Mouse (Mus musculus): Measurements from ENCODE around the gene St14.
A peak's percentile ranks its signal among the peaks of the same experiment; 100 is the strongest.

- TF ChIP-seq CTCF (IDR thresholded peaks at IDR 0.05; ENCODE audit: control insufficient read depth, insufficient read depth, insufficient read length) (no peak), MAX (IDR thresholded peaks at IDR 0.05) (peak; percentile 78), CEBPB (IDR thresholded peaks at IDR 0.05; ENCODE audit: low read depth) (no peak), USF1 (IDR thresholded peaks at IDR 0.05; ENCODE audit: low read depth) (no peak), MYOG (IDR thresholded peaks at IDR 0.05; ENCODE audit: control insufficient read depth, extremely low read depth, insufficient read length) (no peak), FOSL1 (IDR thresholded peaks at IDR 0.05; ENCODE audit: insufficient read depth, low read length, poor library complexity, severe bottlenecking) (peak; percentile 20), MYOD1 (IDR thresholded peaks at IDR 0.05; ENCODE audit: control insufficient read depth, insufficient read length, low read depth) (no peak)
Observed at GRCm38 (mm10) chr9:31176379-31177130, 44.9 kb upstream of the St14 start.

Measured in C2C12 (cell line).